Mouse (Mus musculus) thymus, postnatal 10 days (tissue): ENCODE measurements around the gene Wsb2.
"Not testable (repeated sequence)": the region's sequence is repeated elsewhere in the genome, so short reads cannot be mapped to it uniquely, and the experiment has no call there.

Experiments
- DNase-seq, 2 experiments: peaks; one replicate each; pipeline ENCODE4 v3.0.0; 2021; ENCODE audit warnings: low spot score in 2 of 2

Wsb2 gene

DNA sequence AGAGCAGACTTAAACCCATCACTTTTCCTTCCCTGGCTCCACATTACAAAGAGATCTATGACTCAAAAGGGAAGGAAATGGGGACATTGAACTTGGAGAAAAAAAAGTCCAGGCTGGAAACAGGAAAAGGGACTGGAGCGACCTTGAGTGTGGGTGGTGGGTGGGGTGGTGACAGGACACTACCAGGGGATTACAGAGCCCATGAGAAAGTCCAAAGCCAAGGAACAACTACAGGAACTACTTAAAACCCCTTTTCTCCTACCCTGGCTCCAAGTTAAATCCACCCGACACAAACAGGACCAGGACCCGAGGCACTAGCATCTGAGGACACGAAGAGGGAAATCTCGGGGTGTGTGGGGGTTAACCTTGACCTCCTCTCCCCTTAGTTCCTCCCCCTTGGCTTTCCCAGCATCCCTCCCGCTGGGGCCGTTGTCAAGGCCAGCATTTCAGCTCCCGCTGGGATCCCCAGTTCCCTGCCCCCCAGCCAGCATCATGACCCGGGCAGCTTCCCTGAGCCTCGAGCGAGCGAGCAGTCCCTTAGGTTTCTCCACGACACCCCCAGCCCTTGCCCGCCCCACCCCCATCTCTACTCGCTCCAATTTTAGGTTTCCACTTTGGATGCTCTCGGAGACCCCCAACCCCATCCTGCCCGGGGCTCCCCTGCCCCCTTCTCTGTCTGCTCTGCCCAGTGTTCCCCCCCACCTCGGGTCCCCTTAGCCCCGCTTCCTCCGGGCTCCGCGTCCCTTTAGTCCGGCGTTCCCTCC is 557 bp upstream of the Wsb2 start:
- peak in 1 of 2 experiments; percentile 30 for DNase-seq

DNA sequence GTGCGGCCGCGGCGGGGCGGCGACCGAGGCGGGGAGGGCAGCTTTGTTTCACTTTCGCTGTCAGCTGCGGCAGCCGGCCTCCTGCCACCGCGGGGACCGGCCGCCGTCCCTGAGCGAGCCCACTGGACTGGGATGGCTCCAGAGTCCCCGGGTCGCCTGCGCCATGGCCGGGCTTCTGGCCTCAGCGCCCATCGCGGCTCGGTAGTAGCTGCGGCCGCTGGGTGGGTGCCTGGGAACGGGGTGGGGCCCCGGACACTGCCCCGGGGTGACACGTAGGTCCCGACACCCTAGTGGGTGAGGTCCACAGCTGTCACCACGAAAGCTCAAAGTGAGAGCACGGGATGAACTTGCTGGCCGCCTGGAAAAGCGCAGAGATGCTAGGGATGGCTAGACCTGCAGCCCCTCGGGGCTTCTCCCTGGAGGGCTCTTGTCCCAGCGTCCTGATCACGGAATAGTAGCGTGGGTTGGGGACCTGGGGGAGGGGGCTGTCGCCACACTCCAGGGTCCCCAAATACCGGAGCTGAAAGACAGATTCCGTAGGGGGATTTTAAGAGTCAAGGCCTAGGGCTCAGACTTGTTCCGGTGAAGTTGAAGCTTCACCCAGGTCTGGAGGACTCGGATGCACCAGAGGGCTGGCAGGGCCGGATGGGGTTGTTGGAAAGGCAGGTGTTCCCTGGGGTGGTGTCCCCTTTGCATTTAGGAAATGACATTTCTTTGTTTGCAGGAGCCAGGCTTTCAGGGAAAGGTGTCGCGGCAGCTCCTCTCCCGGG is 559 bp downstream of the Wsb2 start:
- peak; percentile 46 to 53 for DNase-seq

DNA sequence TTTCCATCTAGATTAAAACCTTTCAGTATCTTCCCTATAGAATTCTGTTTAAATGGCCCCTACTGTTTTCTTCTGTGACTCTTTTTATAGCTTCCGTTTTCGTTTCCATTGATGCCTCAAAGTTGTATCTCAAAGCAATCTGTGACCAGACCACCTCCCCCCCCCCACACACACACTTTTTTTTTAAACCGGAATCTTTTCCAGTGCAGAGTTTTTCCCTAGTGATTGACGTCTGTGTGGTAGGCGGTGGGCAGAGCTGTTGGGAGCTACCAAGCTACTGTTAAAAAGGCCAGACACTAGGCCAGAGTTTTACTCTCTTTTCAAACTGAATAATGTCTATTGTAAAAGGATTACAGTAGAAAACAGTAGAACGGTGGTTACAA is 1.1 kb downstream of the Wsb2 start:
- no peak for DNase-seq

DNA sequence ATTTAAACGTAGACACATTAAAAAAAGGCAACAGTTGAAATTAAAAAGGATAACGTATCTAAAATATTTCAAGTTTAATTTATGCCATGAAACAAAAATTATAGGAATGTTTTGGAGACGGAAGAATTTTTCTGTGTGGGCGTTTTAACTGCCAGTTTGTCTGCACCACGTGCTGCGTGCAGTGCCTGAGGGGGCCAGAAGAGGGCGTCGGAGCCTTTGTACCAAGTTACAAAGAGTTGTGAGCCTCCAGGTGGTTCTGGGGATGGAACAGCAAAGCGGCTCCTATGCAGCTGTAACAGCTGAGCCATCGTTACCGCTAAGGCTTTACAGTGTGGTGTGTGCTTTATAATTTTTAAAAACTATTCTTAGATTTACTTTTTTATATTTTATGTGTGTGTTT is 1.6 kb downstream of the Wsb2 start:
- peak; percentile 87 to 93 for DNase-seq

DNA sequence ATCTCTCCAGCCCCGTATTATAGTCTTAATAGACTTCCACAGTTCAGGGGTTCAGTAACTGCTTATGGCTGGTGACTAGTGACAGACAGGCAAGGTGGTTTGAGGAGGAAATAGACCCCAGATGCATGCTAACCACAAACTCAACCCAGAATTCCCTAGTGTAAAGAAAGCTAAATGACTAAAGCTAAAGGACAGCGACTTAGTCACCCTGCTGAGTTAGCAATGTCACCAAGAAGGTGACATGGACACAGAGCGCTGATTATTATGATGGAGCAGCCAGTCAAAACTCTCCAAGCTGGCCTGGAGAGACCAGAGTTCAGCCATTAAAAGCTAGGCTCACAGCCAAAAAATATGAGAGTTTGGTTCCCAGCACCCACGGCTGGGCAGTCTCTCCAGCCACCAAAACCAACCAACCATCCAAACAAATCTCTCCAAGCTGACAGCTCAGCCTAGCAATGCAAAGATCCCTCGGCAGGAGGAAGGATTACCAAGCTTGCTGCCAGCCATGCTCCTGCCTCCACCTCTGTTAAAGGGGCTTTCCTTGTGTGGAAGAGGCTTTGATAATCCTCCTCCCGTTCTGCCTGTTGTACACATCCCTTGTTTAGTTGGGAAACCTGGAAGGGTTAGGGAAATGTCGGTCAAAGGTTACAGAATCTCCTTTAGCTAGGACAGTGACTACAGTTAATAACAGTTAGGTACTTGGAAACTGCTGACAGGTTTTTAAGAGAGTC is 2.6 kb downstream of the Wsb2 start:
- DNase-seq, result peak in 1 of 2 experiments; percentile 29

DNA sequence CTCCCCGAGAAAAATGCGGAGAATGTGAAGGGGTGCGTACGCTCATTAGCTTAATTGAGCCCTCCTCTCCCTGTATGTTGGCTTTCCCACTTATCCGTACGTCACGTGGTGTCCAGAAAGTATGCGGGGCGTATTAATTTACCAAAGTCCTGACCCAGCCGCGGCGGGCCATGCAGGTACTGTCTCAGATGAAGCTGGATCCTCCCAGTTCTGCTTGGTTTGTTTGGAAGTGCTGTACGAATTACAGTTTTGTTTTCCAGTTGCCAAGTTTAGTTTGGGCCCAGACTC is 3.1 kb downstream of the Wsb2 start:
- DNase-seq, result no peak

DNA sequence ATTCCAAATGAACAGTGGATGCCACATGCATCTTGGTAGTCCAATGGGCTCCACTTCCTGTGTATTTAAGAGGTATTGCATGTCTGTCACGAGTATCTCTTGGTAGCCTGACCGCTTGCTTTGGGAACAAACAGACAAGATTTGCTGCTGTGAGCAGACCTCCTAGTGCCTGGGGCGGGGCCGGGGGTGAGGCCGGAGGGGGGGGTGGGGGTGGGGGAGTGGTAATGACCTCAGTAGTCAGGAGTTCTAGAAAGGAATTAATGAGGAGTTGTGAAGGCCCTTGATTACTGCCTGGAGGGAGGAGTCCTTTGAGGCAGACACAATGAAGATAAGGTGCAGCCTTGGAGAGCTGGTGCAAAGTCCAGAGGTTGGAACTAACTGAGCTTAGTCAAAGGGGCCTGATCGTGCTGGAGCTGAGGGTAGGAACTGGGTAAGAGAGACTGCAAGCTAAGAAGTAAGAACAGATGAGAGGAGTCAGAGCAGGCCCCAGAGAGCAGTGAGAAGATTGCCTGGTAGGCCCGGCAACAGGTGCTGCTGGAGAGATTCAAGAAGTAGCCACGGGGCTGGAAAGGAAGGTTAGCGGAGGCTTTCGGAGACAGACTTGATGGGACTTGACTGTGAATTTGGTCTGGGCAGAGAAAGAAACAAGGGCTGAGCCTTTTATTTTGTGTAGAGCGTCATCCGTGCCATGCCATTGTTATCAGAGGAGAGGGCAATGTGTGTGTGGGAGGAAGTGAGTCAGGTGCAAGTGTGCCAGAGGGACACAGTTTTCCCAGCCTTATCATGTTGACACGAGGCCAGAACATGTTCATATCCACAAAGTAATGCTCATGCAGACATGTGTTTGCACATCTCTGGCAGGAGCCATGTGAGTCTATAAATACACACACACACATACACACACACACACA is 3.8 kb downstream of the Wsb2 start:
- no peak for DNase-seq

DNA sequence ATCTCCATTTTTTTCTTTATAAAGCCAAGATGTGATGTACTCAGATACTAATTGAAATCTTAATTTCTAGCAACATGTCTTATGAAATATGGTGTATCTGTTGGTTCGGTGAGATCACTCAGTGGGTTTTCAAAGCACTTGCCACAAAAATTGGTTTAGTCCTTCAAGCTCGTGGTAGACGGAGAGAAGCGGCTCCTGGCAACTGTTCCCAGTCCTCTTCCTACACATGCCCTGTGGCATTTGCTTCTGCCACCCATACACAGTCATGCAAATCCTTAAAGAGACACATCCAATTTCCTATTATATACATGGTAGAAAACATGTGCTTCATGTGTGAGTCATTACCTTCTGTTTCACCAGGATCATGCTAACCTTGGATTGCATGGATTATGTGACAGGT is 4.5 kb downstream of the Wsb2 start:
- DNase-seq, result no peak

DNA sequence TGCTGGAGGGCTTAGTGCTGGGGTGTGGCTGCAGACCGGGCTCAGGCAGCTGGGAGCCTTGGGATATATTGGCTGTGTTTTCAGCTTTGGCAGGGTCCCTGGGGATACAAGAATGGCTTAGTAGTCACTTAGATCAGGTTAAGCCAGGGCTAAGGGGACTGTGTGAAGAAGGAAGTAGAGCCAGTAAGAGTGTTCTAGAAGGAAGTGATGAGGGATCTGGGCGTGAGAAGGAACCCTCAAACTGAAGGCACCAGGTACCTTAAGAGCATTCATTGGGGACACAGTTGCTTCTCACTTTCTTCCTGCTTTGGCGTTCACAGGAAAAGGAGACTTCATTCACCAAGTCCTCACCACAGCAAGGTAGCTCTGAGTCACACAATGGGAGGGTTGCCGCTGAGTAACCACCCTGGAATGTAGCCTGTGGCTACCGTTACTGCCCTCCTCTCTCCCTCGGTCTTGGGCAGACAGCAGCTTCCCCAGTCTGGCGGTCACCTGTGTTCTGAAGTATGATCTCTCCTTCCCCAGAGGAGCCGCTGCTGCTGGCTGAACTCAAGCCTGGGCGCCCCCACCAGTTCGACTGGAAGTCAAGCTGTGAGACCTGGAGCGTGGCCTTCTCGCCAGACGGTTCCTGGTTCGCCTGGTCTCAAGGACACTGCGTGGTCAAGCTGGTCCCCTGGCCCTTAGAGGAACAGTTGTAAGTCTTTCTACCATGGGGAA is 6.1 kb downstream of the Wsb2 start:
- DNase-seq, result no peak

DNA sequence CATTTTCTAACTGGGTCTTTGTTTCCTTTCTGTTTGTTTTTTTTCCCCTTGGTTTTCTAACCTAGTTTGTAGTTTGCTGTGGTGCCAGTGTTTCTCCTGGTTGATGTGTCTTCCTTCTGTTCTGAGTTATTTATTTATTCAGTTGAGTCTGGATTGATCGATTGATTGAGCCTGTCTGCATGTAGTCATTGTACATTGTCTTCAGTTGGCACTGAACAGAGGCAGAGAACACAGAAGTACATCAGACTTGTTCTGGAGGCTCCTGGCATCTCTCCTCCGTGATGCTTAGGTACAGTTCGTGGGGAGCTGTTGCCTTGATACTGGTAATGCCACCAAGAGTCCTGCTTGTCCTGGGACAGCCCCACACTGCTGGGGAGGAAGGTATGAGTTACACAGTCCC is 7.7 kb downstream of the Wsb2 start:
- no peak for DNase-seq

DNA sequence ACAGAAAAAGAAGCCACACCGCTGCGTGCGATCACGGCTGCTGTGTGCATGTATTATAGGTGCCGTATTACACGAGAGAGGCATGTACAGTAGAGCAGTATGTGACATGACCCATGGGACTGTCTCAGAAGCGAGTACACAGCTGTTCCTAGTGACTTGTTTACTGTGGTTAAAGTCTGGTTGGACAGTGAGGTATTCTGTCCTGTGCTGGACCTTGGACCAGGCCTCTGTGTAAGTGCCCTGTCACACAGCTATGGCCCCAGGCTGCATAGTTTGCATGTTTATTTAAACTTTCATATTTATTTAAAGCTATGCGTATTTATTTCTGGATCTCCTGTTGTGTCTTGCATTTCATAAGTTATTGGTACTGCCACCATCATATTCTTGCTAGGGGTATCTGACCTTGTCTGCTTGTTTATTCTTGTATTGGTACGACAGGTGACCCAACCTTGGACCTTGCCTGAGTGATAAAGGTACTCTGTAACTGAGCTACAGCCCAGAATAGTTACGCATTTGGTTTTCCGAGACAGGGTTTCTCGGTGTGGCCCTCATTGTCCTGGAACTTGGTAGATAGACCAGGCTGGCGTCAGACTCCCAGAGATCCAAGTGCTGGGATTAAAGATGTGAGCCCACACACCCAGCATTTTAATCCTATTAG is 8.9 kb downstream of the Wsb2 start:
- no peak for DNase-seq

DNA sequence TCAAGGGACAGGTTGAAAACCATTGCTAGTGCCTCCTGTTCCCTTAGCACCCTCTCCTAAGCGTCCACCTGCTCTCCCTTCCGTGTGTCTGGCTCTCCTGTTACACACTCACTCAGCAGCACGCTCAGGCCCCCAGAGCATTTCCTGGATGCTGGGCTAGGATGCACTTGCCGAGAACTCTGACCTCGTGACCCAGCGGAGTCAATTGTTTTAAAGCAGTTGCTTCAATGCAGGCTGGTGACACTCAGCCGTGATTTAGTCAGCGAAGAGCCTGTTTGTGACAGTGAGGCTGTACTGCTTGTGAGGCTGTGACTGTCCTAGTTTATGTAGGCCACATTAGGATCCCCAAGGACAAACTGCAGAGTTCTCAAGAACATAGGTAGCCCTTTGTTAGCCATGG is 10.1 kb downstream of the Wsb2 start:
- no peak for DNase-seq

DNA sequence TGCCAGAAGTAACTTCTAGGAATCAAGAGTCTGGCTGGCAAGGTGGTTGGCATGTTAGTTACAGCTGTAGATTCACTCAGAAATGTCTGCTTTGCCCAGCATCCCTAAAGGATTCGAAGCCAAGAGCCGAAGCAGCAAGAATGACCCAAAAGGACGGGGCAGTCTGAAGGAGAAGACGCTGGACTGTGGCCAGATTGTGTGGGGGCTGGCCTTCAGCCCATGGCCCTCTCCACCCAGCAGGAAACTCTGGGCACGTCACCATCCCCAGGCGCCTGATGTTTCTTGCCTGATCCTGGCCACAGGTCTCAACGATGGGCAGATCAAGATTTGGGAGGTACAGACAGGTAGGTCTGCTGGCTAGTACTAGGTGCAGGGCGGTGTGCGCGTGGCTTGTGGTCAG is 13.5 kb downstream of the Wsb2 start:
- DNase-seq, result no peak

DNA sequence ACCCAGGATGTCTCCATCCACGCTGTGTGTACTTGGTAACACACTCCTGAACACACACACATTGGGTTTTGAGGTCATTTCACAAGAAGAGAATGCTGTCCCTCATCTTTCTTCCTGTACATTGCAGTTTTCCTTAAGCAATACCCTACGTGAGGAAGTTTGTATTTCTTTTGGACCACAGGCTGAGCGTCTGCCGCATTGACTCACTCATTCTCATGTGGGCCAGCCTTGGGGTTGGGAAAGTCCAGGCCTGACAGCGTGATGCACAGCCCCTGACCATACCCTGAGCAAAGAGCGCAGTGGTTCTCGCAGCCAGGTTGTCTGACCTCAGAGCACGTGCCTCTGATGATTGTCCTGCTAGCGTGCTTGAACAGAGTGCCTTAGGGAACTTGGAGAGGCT is 16.3 kb downstream of the Wsb2 start:
- no peak for DNase-seq

DNA sequence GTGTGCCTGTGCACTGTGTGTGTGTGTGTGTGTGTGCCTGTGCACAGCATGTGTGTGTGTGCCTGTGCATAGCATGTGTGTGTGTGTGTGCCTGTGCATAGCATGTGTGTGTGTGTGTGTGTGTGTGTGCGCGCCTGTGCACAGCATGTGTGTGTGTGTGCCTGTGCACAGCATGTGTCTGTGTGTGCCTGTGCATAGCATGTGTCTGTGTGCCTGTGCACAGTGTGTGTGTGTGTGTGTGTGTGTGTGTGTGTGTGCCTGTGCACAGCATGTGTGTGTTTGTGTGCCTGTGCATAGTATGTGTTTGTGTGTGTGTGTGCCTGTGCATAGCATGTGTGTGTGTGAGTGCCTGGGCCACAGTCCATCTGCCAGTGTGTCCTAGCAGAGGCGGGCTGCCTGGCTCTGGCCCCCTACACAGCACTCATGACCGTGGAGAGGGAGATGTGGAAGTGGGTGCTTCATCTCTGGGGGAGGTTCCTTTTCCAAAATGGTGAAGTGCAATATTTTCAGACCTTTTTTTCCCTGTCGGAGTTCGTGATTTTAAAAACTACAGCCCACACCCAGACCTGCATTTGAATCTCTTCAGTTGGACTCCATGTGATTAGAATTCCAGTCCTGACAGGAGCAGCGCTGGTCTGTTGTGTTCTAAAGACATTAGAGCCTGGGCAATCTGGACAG is 17.4 kb downstream of the Wsb2 start:
- DNase-seq, result no peak

DNA sequence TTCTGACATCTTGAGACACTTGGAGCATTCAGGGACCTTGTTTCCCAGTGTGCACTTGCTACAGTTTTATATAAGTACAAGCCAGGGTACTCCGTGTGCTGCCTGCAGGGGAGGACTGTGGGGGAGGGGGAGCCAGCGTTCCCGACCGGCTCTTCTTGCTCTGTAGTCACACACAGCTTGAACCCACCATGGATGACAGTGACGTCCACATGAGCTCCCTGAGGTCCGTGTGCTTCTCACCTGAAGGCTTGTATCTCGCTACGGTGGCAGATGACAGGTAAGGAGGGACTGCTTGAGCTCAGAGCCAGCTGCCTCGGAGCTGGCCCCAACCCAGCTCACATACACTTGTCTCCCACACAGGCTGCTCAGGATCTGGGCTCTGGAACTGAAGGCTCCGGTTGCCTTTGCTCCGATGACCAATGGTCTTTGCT is 19.2 kb downstream of the Wsb2 start:
- no peak for DNase-seq

DNA sequence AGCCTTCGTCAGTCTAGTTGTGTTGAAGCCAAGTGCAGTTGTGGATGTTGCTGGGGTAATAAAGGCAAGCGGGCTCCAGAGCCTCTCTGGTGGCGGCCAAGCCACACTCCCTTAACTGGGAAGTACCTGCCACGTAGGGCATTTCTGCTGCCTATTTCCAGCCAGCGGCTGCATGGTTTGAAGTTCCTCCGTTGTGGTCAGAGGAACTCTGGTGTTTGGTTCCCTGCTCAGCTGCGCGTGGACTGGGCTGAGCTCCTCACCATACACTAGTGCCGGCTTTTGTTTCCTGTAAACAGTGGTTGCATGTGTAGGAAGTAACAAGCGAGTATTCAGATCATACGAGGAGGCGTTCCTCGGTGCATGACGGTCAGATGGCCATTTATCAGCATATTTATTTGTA is 20.6 kb downstream of the Wsb2 start:
- not testable (repeated sequence) for DNase-seq

DNA sequence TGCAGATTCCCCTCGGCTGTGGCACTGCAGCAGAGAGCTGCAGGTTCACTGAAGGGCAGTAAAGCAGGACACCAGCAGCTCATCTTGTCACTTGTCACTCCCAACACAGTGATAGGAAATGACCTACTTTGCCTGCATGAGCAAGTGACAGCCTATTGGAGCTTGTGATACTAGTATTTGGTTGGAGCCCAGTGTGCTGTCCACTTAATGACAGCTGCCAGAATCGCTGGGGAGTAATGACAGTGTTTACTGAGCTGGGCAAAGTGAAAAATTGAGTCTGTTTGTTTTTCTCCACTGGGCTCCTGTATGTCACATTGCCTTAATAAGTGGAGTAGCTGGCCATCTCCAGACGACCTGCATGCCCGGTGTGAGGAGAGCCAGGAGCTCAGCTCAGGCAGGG is 23.1 kb downstream of the Wsb2 start:
- no peak for DNase-seq

DNA sequence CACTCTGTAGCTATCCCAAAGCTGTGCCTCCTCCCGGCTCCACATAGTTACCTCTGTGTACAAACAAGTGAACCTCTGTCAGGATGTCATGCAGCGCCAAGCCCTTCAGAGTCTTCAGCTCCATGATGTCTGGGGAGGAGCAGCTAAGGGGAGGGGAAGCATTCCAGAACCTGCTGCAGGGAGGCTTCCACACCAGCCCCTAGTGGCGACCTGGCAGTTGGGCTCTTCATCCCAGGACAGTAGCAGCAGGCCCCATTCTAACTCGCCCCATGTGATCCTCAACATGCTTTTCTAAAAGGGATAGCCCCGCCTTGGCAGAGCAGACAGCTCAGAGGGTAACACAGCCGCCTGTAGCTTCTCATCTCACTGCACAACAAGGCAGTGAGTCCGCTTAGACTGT is 24.7 kb downstream of the Wsb2 start:
- DNase-seq, result no peak

DNA sequence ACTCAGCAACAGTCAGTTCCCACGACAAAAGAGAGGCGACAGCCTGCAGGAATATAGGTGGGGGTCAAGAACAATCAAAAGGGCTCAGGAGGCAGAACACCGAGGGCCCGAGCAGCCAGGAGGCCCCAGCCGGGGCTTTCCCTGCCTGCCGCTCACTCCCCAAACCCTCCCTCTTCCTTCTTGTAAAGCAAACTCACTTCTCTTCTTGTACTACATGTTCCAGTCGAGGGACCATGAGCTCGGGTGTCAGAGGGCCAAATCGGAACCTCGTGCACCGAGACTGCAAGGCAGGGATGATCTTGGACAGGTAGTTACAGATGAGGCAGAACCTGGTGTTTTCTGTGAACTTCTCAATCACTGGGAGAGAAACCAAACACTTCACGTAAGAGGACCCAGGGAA is 26.1 kb downstream of the Wsb2 start:
- no peak for DNase-seq
